Mouse (Mus musculus) naive thymus-derived CD4-positive, alpha-beta T cell, adult 5 months (primary cell): ENCODE data around the gene Cept1. TPM values are rescaled to one million over a fixed set of nuclear protein-coding genes. Genes with fewer than 3 reads are reported as not detected.

Experiments used
- polyA plus RNA-seq: library from polyadenylated mRNA; unstranded; fragments of 100-300 nt; shearing (Covaris generic); gene quantifications from one replicate; pipeline ENCODE4 v1.2.1, GENCODE M21; 2017

Cept1 gene
- 73.4 TPM for polyA plus RNA-seq

DNA sequence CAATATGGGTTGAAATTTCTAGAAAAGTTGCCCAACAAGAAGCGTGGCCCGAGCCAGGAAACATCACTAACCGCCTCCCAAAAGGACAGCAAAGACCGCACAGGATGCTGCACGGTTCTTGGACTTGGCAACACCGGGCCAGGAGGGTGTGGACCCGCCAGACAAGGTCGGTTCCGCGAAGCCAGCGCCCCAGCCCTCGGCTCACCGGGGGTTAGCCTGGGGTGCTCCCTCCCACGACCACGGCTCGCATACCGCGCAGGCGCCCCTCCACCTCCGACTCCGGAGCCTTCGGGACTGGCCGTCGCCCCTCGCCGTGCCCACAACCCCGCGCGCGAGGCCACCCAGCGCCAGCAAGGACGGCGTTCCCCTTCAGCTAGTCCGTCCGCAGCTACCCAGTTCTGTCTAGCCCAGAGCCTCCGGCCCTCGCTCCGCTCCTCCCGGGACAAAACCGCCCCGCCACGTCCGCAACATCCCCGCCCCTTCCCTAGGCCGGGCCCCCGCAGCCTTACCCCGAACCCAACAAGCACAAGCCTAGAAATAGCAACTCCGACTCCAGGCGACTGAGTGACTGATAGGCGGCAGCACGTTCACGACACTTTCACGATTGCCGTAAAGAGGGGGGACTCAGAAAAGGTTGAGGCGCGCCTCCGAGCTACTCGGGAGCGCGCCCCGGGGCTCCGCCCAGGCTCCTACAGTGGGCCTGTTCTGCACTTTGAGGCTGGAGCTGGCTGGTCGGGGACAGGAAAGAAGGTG lies at the start of gene Cept1, which contains the start of gene Dram2:
Gene Cept1 (minus strand): TSS at position 632 of the 753 bp plus-strand sequence.
Gene Dram2 (plus strand): TSS at position 628 of the 753 bp plus-strand sequence.

DNA sequence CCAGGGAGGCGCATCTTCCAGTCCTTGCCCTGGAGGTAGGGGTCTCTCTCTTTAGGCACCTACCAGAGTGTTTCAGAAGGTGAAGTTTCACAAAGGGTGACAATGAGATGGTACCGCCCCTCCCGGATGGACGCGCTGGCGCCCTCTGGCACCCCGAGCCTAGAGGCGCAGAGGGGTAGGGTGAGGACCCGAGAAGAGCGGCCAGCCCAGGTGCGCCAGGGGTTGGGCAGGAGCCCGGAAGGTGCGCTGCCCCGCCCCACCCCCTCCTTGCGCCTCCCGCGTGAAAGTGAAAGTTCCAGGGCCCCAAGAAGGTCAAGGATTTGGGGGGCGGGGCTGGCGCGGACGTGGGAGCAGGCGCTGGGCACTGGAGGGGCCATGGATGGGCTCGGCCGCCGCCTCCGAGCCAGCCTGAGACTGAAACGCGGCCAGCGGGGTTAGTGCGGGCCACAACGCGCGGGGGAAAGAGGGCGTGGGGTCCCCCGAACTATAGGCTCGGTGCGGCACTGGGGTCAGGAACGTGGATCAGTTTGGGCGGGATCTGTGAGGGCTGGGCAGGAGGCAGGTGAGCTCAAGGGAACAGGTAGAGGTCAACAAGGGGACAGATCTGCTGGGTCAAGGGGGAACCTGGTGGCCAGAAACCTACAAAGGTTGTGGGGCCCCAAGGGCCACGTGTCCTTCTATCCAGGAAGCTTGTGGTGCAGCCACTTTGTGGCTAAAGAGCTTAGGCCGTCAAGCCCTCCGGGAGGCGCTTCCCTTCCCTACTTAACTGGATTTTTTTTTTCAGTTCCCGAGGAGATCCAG lies 65.1 kb downstream of the Cept1 start, which contains the start of gene Dennd2d:
Gene Dennd2d (plus strand): TSS at position 125 of the 801 bp plus-strand sequence.

Other genes with a start within 250 kb of the Cept1 start
- not detected for gene Chil6, start 141.6 kb downstream of the Cept1 start, polyA plus RNA-seq
- 232 TPM for gene Dennd2d, start 65.4 kb downstream of the Cept1 start, polyA plus RNA-seq
- 21.4 TPM for gene Dram2, start within 50 bp of the Cept1 start, polyA plus RNA-seq
- 50.0 TPM for gene Lrif1, start 137.2 kb upstream of the Cept1 start, polyA plus RNA-seq
- 1,482 TPM for gene Cd53, start 242.3 kb upstream of the Cept1 start, polyA plus RNA-seq